Mouse (Mus musculus) left cerebral cortex, postnatal 36 days (tissue): ENCODE measurements around the gene Mgst3. TPM values are rescaled to one million over a fixed set of nuclear protein-coding genes. Genes with fewer than 3 reads are reported as not detected.
"Not testable (repeated sequence)": the region's sequence is repeated elsewhere in the genome, so short reads cannot be mapped to it uniquely, and the experiment has no call there.

ENCODE experiments used
- DNase-seq, 2 experiments: peaks; one replicate each; pipeline ENCODE4 v3.0.0; 2021 to 2022; ENCODE audit warnings: low spot score in 2 of 2, mixed read lengths in 1 of 2
- intact Hi-C: fragments of 180-260 bp; cut with DNase I; formaldehyde crosslinking; loops from one replicate; pipeline ENCODE4 v1.15.1; 2025
- total RNA-seq, 2 experiments: library from RNA; stranded (reverse); gene quantifications; 2 replicates each; pipeline ENCODE4 v1.2.3; 2021

Gene Mgst3
- total RNA-seq, 2 experiments from 2014 or later = 105 to 117 TPM

- DNase-seq = no peak
Observed at GRCm38 (mm10) chr1:167366621-167367020, 27.0 kb downstream of the Mgst3 start.

GRCm38 (mm10) chr1:167365808-167366207 is 27.8 kb downstream of the Mgst3 start:
- intact Hi-C loops = no loop called here
- DNase-seq = no peak

More at GRCm38 (mm10) chr1:167366621-167367020, 27.0 kb downstream of the Mgst3 start:
- intact Hi-C loops = no loop called here

- intact Hi-C loops = no loop called here
- no peak for DNase-seq
Observed at GRCm38 (mm10) chr1:167363322-167363721, 30.3 kb downstream of the Mgst3 start.

GRCm38 (mm10) chr1:167362819-167363218 is 30.8 kb downstream of the Mgst3 start:
- intact Hi-C loops = no loop called here
- DNase-seq = no peak

DNA sequence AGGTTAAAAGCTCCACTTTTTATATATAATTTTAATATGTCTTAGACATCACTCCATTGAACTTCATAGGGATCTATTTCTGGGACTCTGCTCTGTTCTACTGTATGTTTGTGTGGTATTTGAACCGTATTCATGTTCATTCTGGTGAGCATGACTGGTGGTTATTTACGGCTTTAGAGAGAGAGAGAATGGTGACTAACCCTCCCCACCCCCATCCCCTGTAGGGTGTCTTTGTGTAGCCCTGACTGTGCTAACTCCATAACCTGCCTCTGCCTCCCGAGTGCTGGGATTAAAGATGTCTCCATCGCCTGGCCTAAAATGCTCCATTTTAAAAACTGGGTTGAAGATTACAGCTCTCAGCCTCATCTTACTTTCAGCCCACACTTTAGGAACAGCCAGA is 33.4 kb downstream of the Mgst3 start:
- no peak for DNase-seq
- intact Hi-C loops = no loop called here

DNA sequence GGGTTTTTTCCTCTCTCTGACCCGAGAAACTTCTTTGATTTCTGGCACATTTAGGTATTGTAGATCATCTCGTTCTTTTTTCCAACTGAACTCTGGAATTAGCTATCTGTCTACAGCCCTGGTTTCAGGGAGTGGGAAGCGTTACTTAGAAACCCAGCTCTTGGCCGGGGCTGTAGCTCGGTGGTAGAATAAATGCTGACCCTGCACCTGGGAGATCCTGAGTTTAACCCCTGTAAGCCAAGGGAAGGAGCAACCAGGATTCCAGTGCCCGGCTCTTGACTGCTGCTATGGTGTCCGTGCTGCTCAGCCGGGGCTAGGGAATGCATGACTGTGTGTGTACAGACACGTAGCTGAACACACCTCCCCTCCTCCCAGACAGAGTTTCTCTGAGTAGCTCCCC is 34.9 kb downstream of the Mgst3 start:
- no peak for DNase-seq

DNA sequence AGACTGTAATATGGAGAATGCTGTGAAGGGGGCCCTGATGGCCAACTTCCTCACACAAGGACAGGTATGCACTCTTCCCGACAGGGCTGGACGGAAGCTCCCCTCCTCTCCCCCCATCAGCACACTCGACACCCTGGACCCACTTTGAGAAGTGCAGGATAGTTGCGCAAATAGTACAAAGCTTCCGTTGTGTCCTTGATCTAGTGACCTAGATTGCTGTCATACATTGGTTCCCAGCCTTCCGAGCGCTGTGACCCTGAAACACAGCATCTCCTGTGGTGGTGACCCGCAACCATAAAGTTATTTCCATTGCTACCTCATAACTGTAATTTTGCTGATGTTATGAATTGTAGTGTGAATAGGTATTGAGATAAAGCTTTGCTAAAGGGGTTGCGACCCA is 36.3 kb downstream of the Mgst3 start:
- DNase-seq = no peak
- intact Hi-C loops = no loop called here

More for the DNA sequence above, 34.9 kb downstream of the Mgst3 start:
- intact Hi-C loops = no loop called here

- intact Hi-C loops = no loop called here
- DNase-seq = no peak
Observed at GRCm38 (mm10) chr1:167352403-167352802, 41.2 kb downstream of the Mgst3 start.

- intact Hi-C loops = no loop called here
- DNase-seq = no peak
Observed at GRCm38 (mm10) chr1:167350597-167351415, 42.8 kb downstream of the Mgst3 start.

DNA sequence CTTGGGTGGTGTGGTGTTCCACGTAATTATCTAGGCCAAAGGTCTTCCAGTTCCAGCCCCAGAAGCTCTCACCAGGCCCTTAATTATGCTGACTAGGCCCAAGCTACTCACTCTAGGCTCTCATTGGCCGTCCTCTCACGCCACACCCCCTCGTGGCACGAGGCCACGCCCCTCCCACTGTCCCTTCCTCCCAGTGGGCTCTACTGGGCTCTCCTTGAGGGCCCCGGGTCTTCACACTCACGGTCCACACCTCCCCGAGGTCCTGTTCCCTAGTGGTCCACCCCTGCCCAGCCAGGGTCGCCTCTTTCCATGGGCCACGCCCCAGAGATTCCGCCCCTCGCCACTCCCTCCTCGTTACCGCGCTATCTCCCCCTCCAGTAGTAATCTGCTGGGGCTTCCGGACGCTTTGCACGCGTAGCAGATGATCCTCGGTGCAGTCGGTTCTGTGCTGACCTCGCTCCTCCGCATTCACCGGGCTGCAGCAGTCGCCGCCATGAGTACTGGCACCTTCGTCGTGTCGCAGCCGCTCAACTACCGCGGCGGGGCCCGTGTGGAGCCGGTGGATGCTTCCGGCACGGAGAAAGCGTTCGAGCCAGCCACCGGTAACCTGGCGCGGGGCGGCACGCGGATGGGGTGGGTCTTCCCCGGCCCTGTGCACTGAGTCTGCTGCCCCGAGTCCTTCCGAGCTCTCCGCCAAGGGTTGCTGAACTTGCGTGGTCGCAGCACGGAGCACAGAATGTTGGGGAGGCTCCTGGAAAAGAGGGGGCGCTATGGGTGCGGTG is 43.6 kb downstream of the Mgst3 start, which contains the start of gene Aldh9a1:
Gene Aldh9a1, plus strand, starts transcription at position 177 of the 782 bp plus-strand sequence.
- DNase-seq = peak; percentile 81 to 82
- intact Hi-C loops = no loop called here

- intact Hi-C loops, DNase-seq: not testable (repeated sequence)
Observed at GRCm38 (mm10) chr1:167349206-167349605, 44.4 kb downstream of the Mgst3 start.

DNA sequence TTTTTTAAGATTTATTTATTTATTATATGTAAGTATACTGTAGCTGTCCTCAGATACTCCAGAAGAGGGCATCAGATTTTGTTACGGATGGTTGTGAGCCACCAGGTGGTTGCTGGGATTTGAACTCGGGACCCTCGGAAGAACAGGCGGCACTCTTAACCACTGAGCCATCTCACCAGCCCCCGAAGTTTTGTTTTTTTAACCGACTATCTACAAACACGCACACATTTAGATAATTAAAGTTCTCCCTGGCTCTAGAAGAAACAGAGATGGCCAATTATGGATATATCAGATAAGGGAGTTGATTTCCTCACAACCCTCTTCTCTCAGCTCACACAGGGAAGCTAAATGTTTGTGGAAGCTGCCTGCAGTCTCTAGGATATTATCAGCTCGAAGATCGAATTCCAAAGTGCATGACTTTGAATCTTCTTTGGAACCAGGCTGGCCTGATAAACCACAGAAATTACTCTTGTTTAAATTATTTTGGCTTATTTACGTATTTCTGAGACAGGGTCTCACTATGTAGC is 47.6 kb downstream of the Mgst3 start:
- intact Hi-C loops, DNase-seq: not testable (repeated sequence)

- intact Hi-C loops = no loop called here
- DNase-seq = no peak
Observed at GRCm38 (mm10) chr1:167342831-167343230, 50.8 kb downstream of the Mgst3 start.

- intact Hi-C loops = no loop called here
- no peak for DNase-seq
Observed at GRCm38 (mm10) chr1:167340910-167341528, 52.6 kb downstream of the Mgst3 start.

GRCm38 (mm10) chr1:167340111-167340787 is 53.4 kb downstream of the Mgst3 start:
- no peak for DNase-seq
- intact Hi-C loops = no loop called here

DNA sequence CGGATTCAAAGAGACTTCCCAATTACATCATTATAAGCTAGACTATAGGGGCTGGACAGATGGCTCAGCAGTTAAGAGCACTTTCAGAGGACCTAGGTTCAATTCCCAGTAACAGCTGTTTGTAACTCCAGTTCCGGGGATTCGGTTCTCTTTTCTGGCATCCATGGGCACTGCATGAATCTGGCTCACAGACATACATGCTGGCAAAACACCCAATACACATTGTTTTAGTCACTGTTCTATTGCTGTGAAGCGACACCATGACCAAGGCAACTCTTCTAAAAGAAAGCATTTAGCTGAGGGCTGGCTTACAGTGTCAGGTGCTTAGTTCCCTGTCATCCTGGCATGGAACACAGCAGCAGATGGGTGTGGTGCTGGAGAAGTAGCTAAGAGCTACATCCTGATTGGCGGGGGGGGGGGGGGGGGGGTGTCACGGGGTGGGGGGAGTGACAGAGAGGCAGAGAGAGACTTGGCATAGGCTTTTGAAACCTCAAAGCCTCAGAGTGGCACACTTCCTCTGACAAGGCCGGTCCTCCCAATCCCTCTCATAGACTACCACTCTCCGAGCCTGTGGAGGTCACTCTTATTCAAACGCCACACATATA is 54.4 kb downstream of the Mgst3 start:
- DNase-seq = no peak
- intact Hi-C loops = loop anchor here (5.0 kb wide), 1 partner anchor 337 kb away; the partner anchor contains the start of gene Fam78b

- DNase-seq = peak; percentile 84 to 91
- intact Hi-C loops = loop anchor here (1.0 to 5.0 kb wide), 2 partner anchors 117 to 335 kb away; partner anchors contain the start of gene Fam78b
Observed at GRCm38 (mm10) chr1:167337463-167338095, 56.1 kb downstream of the Mgst3 start.

DNA sequence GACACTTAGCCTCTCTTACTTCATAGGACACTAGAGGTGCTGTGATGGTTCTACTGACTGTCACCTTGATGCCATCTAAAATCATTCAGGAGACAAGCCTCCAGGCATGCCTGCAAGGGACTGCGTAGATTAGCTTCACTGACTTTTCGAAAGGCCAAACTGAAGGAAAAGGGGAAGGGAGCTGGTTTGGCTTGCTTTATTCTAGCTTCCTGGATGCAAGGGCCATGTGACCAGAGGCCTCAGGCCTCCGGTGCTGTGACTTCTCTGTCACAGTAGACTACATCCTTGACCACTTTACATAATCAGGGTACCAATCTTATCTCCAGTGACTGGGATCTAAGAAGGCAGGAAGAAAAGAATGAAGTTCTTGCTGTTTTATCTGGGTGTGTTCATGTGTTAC is 57.2 kb downstream of the Mgst3 start:
- DNase-seq = no peak
- intact Hi-C loops = loop anchor here (5.0 kb wide), 1 partner anchor 334 kb away; the partner anchor contains the start of gene Fam78b
